Mouse (Mus musculus): ENCODE results near the gene Capn5.
"Not testable (repeated sequence)": the region's sequence is repeated elsewhere in the genome, so short reads cannot be mapped to it uniquely, and the experiment has no call there.

Gene Capn5

DNA sequence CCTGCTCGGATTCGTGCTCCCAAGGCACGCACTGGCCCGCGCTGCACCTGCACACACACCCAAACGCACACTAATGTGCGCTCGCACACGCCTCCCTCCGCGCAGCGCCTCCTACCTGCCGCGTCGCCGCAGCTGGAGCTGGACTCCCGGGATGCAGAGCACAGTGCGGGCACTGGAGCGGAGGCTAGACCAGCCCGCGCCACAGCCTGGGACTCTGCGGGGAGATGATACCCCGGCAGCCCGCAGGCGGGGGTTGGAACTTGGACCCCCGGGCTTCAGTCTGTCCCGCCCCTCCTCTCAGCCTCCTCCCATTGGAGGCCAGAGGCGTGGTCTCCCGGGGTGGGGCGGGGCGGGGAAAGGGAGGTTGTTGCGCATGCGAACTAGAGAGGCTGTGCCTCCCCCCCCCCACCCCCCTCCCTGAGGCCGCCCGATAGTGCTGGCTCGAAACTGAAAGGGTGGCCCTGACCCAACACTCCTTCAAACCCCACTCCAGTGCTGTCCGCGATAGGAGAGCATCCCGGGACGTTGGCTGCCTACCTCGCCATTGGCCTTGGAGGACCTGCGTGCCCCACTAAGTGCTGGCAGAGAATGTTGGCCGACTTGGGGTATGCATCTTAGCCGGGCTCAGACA, at the start of gene Capn5:
Capn5 (minus strand) TSS at position 346 of the 631 bp plus-strand sequence.
- DNase-seq, result peak; percentile 96

DNA sequence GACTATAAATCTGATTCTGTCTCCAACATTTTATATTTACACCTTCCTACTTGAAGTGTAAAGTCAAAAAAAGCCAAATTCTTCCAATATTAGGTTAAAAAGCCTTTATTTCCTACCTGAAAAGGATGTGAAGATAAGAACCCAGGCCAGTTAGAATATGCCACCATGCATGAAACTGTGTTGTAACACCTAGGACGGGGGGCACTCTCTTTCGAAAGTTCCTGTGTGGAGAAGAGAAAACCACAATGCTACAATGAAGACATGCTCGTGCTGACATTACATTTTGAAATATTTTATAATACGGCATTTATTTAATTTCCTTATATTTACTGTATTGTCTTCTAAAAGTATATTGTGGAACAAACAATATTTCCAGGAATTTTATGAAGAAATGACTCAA, 45.7 kb upstream of the Capn5 start:
- DNase-seq, result no peak

DNA sequence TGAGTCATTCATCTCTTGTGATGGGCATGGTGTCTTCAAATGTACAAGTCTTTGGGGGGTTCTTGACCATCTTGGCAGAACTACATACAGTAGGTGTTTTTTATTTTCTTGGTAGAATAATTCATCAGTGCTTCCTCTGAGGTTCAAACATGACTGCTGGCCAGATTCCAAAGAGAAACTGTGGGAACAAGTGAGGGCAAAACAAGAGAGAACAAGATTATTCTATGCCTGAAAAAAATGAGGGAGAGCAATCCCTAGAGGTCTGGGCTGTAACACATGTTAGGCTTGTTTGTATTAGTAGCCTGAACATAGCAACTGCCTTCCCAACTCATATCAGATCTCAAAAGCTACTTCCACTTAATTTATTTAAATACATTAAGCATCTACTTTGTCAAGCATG, 38.6 kb upstream of the Capn5 start:
- DNase-seq, result no peak

DNA sequence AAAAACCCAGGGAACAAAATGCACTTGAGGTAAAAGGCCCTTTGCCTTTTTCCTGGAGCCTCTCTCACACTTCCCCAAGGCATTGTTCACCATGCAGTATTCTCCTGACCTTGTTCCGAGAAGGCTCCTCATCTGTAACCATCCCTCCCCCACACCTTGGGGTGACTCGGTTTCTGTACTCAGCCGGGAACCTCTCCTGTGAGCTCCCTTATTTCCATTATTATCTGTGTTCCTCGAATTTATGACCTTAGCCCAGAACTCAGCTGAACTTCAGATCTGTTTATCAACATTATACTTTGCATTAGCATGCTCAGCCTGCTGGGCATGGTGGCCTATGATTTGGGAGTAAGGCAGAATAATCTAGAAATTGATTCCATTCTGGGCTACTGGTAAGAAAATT, 24.9 kb upstream of the Capn5 start:
- DNase-seq, result no peak

DNA sequence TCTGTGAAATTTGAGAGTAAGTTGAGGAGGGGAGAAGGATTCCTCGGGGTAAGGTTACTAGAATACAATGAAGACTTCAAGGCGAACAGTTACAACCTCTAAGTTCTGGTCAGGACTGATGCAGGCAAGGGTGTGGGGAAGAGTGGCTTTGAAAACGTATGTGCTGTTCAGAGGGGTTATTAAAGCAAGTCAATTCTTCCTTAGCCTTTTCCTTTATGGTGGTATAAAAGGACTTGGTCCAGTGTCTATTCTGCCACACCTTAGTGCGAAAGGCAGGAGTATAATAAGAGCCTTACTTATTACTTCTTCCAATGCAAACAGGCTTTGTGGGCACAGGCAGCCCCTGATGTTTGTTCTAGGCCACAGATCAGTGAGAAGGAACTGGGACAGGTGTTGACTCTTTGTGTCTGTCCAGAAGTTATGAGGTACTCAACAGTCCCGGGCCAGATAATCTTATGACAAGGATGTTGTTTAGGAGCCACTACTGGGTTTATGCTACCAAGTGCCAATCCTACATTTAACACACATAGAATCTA, 23.5 kb upstream of the Capn5 start:
- no peak for DNase-seq

DNA sequence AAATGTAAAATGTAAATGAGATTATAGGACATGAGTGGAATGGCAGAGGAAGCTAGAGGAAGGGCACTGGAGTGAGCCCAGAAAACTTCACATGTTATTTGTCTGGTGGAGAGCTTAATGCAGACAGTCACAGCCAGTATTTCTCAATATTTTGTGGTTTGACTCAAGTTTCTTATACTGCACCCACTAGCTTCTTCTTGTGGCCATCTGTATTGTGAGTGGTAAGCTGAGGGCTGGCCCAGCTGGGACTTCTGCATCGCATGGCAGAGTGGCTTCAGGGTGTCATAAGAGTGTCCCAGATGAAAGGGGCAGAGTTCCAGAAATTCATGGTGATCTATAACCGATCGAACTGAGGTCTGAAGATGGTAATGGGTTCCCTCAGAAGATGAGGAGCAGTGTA, 22.3 kb upstream of the Capn5 start:
- DNase-seq, result no peak

DNA sequence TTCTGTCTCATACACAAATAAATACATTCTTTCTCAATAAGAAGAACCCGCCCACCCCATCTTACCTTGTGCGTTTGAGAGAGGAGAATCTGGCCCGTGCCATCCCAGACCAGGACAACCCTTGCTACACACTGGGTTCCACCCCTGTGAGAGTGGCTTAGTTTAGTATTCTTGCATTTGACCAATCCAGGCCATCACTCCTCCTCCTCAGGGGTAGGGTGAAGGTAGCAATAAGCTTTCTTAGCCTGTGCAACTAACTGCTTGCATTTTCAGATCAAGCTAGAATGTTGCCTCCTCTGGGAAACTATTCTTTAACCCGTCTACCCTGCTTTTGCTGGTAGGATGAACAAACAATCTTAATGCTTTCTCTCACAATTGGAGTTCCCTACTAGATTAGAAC, 21.3 kb upstream of the Capn5 start, which contains the start of gene B3gnt6:
B3gnt6 (minus strand) TSS at position 101 of the 400 bp plus-strand sequence.
- no peak for DNase-seq

DNA sequence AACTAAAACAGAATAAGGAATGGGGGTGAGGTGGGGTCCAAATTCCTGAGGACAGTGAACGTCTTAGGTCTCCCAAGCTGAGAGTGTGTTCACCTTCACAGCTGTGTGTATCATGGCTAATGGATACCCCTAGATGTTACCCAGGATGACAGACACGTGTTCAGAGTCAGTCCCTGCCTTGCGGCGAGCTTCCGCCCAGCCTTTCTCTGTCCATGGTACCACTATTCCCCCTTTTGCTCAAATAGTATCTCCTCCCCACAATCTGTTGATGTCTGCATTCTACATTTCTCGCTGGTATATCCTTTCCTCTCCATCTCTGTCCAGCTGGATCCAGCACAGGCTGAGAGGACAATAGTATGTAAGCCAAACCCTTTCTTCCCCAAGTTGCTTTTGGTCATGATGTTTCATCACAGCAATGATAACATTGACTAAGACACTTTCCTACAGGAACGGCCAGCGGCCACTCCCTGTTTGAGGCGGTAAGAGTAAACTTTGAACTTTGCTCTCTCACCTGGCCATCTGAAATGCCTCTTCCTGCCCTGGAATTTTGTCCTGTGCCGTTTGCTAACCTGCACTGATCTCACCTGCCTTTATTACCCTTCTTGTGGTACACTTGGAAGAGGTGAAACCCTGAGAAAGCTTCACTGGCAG, 17.2 kb upstream of the Capn5 start:
- DNase-seq, result no peak

DNA sequence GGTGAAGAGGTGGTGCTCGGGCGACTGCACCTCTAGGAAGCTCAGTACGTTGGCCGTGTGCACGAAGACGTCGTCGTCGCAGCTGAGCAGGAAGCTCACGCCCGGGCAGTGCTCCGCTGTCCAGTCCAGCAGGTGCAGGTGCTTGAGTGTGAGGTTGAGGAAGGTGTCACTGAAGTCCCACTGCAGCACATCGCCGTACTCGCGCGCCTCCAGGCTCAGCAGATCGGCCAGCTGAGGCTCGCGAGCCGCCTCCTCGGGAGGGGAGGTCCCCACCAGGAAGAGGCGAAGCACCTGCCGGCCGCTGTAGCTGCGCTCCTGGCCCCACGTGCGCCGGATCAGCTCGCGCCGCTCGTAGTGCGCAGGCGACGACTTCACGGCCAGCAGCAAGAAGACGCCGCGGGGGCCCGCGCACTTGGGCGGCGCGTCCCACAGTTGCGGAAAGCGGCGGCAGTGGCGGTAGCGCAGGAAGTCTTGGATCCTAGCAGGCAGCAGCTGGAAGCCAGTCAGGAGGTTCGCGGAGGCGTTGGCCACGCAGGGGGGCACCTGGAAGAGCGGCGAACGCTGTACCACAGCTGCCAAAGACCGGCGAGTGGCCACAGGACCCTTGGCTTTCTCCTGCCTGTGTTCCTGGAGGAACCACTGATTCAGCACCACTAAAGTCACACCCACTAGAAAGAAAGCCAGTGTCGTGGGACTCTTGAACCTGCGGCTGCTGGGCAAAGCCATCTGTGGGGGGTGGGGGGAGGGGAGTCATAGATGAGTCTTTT, 16.1 kb upstream of the Capn5 start:
- DNase-seq, result no peak

DNA sequence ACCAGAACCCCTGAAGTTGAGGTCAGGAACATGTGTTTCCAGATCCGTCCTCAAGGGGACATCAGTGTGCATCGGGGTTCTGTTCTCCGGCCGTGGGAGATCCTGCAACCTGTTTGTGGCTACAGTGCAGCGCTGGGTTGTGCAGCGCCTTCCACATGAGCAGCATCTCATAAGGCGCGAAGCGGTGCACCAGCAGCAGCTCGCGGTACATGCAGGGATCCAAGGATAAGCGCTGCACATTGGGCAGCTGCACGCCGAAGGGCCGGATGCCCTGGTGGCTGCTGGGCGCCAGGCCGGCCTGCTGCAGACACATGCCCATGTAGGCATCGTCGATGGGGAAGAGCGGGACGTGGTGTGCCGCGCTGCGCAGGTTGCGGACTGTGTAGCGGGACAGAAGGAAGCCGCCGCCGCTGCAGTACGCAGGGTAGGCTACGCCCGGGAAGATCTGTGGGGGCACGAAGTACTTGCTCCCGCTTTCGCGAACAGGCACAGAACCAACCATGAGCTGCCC, 15.5 kb upstream of the Capn5 start:
- no peak for DNase-seq

DNA sequence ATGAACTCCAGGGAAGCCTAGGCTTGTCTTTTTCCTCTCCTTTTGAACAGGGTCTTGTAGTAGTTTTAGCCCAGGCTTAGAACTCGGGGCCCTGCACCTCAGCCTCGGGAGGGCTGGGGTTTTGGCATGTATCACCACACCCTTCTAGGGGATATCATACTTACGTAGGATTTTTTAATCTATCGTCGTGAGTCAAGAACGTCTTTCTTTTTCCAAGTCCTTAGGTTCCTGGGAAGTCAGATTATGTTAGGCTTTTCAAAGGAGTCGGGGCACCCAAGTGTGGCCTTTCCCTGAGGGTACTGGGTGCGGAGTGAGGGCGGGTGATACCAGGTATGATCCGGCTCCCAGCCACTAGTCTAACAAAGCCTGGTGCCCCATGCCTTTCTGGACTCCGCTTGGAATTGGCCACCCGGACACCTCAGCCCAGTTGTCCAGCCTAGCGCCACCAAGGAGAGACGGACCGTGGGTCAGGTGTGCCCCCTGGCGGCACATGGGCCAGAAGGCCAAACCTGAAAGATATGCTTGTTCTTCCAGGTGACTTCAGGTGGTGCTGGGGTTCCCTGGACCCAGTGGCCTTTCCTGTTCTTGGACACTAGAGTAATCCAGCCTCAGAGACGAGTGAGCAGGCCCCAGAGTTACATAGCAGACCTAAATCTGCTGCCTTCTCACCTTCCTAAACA, 13.6 kb upstream of the Capn5 start:
- DNase-seq, result peak; percentile 73

DNA sequence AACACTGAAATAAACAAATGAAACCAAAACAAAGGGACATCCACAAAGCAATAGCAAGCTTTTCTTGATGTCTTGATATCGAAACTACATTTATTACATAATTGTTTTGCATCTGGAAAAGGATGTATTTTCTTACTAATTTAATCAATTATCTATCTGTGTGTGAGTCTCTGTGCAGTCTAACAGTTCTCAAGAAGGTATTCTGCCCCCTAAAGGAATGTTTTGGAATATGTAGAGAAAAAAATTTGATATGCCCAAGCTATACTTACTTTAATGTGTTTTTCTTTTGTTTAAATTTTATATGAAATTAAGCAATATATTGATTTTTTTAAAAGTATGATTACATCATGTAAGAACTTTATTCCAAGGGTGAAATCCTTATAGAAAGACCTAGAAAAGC, 12.5 kb upstream of the Capn5 start:
- no peak for DNase-seq

DNA sequence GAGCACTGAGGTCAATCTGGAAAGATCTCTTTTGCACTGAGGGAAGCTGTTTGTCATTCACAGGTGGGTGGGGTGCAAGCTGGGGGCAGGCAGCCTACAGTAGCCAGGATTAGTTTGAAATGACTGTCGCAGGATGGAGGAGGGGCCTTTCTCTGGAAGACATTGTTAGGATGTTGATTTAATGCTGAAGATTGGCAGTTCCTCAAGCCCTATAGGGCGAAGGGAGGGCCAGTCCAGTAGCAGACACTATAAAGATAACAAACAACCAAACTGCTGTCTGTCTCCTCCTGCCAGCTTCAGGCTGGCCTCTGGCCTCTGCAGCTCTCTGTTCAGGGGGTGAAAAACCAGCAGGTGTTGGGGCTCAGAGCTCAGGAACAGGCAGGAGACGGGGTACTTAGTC, 11.7 kb upstream of the Capn5 start:
- DNase-seq, result no peak

DNA sequence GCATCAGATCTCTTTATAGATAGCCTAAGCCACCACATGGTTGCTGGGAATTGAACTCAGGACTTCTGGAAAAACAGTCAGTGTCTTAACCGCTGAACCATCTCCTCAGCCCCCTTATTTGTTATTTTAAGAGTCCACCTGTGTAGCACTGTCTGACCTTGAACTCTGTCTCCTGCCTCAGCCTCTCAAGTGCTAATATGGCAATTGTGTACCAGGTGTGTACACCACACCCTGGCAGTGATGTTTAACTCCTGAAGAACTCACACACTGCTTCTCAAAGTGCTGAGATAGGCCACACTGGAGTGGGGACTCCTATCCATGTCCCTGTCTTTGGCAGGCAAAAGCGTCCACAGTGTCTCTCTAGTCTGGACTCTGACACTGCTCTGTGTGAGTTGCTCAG, 10.6 kb upstream of the Capn5 start:
- DNase-seq, result no peak

DNA sequence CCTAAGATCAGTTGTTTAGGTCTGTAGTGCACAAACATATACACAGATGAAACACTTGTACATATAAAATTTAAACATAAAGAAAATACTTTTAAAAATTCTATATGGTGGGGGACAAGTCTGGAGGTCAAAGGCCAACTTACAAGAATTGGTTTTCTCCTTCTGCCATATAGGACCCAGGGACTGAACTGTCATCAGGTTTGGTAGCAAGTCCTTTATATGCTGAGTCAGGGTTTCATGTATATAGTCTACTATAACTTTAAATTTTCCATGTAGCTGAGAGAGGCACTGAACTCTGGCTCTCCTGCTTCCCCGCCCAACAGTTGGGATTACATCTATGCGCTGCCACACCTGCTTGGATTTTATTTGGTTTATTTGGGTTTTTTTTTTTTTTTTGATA, 10.2 kb upstream of the Capn5 start:
- DNase-seq, result no peak

DNA sequence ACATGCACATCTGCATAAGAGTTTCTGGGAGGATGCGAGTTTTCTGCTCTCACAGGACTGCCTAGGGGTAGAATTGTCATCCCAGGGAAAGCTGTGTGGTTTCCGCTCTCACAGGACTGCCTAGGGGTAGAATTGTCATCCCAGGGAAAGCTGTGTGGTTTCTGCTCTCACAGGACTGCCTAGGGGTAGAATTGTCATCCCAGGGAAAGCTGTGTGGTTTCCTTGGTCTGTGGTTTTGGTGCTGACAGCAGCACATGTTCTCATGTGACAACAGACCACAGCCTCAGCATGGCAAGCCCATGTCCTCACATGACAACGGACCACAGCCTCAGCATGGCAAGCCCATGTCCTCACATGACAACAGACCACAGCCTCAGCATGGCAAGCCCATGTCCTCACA, 9.3 kb upstream of the Capn5 start:
- not testable (repeated sequence) for DNase-seq

DNA sequence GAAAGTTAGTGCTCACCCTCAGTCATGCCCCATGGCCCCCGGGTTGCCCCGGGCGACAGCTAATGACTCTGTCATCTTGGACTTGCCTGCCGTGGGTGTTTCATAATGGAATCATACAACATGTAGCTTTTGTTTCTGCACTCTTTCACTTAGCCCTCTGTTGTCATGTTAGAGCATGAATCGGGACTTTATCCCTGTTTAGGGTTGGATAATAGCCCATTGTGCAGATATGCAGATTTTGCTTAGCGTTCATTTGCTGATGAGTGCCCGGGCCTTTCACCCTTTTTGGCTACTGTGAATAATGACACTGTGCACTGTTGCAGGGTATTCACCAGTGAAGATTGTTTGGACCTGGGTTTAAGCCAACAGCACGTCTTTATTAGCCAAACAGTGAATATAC, 8.6 kb upstream of the Capn5 start:
- DNase-seq, result no peak

DNA sequence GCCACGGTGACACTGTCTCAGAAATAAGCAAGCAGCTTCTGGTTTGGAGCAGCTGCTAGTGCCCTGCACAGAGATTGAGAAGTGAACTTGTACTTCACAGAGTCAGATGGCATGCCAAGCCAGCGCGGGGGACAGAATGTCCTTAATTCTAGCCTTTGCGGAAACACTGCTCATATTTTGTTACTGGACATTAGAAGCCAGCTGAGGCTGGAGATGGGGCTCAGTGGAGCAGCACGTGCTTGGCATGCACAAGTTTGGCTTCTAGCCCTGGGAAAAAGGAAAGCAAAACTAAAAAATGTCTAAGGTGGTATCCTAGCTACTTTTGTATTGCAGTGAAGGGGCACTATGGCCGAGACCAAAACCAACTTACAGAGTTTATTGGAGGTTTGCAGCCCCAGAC, 7.3 kb upstream of the Capn5 start:
- DNase-seq, result no peak

DNA sequence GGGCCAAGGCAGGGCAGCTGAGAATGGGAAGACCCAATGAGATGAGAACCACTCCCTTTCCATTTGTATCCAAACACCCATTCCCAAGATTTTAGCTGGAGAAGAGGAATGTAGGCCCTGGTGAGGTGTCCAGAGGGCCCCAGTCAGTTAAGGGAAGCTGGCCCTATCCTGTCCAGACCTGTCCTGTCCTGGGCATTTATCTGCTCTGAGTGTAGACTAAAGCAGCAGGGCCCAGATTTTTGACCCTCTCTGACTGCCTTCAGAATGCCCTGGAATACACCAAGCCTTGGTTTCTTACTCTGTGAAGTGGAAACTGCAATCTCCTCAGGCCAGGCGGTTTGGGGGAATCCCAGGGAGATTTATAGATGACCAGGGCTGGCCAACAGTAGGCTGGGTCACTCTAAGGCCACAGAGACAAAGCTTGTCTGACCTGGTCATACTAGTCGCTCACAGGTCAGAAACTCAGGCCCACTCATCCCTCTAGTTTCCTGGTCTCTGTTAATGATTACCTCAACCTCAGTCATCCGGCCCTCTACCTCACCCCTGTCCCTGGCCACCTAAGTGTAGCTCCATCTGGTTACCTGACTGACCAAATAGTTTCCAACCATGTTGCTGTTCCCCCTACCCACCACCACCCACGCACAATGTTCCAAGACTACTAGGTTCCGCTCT, 622 bp upstream of the Capn5 start:
- DNase-seq, result peak; percentile 48

DNA sequence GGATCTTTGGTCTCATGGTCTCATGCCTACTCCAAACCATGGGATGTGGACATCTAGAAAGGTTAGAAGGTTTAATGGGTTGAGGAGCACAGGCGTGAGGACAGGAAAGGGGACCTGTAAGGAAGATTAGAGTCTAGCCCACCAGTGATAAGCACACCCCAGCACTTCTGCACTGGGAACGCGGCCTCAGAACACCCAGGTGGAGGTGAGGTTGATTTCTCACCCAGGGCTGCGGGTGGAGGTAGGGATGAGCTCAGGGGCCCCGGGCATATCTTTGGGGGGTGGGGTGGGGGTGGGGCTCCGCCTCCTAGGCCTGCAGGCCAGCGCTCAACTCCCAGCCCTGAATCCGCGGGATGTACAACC, 527 bp downstream of the Capn5 start:
- DNase-seq, result no peak

DNA sequence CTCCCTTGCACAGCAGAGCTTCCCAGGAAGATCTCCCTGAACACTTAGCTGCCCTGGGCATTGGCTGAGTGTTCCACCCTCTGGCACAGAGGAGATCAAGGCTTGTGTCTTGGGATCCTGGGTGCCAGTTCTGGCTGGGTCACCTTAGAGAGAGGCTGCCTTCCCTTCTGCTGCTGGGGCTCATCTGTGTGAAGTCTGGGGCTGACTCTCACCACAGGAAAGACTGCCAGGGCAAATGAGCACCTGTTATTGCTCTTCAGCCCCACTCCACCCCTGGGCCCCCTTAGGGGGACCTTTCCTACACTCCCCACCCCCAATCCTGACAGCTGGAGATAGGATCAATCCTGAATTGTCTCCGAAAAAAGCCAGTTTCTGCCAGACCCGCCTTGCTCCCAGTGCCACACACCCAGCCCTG, 996 bp downstream of the Capn5 start:
- no peak for DNase-seq

DNA sequence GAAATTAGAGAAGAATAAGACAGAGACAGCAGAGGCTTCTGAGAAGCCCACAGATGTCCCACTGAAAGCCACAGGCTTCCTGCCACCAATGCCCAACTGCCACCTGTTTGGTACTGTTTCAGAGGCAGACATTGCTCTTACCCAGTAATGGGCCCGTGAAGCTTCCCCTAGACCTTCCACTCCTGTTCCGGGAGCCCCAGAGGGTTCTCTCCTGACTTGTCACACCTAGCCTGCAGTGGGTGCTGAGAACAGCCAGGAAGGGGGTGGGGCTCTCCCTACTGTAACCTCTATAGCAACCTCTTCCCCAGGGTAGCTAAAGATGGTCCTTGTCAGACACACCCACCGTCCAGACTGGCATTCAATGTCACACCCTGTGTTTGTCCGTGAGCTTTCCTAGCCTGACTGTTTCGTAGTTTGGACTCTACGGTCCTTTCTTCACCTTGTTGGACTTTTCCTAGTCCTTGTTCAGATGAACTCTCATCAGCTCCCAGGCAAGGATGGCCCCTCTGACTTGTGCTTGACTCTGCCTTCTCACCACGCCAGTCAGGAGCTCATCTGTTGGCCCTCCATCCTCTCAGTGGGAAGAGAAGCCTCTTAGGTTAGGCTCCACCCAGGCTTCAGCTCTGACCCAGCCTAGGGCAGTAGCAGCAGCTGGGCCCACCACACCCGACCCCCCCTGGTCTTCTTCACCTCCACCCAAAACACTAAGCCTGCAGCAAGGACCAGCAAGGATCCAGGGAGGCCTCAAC, 1.6 kb downstream of the Capn5 start:
- peak; percentile 83 for DNase-seq

All from liver (tissue).